Mouse (Mus musculus): ENCODE data around the gene Rhof.
A peak's percentile ranks its signal among the peaks of the same experiment; 100 is the strongest.

Gene Rhof

DNA sequence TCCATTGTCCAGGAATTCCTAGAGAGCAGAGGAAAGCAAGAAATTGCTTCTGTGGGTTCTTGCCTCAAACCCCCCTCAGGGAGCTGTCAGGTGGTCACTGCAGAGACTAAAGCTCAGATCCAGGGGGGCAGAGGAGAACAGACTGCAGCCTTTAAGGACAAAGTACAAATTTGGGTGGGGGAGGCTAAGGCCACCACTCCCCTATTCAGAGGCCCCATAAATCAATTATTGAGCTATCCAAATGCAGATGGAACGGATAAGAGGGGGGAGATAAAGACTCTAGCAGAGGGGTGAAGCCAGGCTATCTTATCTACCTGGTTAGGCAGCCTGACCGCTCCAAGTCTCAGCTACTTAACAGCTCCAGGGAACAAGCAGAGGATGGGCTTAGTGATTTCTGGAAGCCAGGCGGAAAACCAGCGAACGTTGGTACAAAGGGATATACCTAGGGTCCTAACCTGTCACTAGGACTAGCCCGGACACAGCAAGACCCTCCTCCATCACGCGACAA, 2.4 kb upstream of the Rhof start:
- no peak for DNase-seq

- peak; percentile 78 to 79 for DNase-seq
Observed at GRCm38 (mm10) chr5:123134186-123134874, 1.8 kb upstream of the Rhof start.

- no peak for DNase-seq
Observed at GRCm38 (mm10) chr5:123133784-123134143, 1.3 kb upstream of the Rhof start.

DNA sequence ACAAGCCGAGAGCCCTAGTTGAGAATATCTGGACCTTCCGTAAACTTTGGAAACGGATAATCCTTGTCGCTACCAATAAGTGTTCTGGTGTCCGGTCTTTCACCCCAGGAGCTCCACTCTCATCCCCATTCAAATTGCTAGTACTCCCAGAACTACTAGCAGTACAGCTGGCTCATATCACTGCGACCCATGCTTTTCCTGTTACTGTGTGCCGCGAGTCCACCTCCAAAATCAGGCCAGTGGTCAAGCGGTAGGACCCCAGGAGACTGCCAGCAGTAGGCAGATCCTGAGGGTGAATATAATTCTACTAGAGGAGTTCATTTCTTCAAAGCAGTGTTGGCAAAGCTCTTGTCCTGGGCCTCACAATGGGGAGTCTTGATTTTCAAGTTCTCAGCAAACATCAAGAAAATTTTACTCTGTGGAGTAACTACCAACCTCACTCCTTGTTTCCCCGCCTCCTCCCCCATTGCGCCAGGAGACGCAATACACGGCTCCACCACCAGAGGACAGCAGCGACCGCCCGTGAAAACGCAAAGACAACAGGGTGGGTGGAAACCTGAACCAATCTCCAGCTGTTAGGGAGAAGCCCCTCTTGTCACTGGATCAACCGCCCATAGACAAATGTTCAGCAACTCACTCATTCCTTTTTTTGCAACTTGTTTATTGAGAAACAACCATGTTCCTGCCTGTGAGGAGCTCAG, 741 bp upstream of the Rhof start:
- DNase-seq, result peak; percentile 81 to 88

- DNase-seq, result no peak
Observed at GRCm38 (mm10) chr5:123130814-123131148, 1.7 kb downstream of the Rhof start.

DNA sequence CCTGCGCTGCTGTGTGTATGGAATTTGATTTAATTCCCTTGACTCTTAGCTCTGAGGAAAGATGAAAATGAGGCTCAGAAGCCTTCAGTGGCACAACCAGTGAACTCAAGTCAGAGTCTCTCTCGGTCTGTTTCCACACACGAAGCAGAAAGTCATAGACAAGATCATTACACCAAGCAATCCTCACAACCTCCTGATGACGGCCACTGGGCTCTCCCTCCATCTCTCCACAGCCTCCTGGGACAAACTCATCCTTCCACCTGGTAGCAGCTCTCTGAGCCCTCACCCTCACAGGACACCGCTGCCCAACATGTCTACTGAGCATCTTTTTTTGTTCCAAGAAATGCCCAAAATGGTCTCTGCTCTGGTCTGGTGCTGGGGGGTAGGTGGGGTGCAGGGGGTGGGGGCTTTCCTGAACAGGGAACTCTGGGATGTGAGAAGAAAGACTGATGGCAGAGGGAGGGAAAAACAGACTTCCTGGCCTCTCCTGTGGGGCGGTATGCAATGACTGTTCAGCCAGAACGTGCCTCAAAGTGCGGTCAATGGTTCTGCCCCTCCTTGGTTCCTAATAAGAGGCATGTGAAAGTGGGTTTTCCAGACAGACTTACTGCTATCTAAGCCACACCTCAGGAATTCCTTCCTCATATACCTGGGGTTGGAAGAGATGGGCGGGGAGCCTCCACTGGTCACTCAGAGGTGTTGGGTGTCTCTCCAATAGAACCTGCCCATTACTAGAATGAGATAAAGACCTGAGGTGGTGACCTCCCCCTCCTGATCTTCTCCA, 2.3 kb downstream of the Rhof start:
- no peak for DNase-seq

DNA sequence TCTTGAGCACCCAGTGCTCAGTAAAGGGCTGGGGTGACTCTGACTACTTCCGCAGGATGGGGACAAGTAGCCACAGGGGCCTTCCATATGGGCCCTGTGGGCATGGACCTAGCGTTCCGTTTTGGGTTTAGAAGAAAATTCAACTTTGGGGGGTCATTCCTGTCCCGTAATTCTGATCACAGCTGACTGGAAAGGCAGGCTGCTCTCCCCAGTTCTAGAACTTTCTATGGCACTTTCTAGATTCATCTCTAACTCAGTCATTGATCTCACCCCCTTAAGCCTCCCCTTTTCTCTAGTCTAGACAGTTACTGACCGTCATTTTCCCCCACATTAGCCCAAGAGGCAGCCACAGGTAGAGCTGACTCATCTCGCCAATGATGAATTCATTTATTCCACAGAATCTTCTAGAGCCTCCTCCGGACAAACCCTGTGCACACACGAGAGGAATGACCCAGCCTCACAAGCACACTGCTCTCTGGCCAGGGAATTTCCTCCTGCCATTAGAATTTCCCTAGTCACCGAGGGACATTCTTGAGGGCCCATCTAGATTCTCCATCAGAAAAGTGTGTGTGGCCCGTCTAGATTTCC, 3.2 kb downstream of the Rhof start:
- DNase-seq, result no peak

- DNase-seq, result no peak
Observed at GRCm38 (mm10) chr5:123128426-123129169, 3.9 kb downstream of the Rhof start.

- DNase-seq, result no peak
Observed at GRCm38 (mm10) chr5:123127031-123127430, 5.5 kb downstream of the Rhof start.

DNA sequence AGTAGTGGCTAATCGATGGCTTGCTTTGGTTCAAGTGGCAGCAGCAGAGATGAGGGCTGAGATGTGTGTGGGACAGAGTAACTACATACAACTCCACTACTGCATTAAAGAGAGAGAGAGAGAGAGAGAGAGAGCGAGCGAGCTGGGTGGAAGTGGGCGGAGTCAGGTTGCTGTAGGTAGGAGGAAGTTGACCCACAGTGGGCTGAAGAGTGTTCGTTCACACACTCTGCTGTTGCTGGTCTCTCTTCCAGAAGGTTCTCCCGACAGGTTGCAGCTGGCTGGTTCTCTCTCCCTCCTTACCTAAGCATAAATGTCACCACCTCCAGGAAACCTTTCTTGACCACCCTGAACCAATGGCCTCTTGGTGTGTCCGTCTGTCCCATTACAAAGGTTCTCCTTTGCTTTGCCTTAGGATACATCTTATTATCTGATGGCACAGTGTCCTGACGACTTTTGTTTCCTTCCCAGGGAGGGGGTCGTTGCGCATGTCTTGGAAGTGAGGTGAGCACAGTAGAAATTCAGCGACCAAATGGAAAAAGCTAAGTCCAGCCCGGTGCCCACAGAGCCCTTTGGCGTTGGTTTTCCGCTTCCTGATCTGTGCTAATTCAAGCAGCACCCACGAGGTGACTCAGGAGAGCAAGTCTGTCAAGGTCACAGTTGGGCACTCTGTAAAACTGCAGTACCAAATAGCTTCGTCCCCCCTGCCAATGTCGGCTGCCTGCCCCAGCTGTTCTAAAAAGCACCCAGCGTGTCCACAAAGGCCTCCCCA, 6.7 kb downstream of the Rhof start:
- DNase-seq, result peak in 1 of 2 experiments; percentile 46

- no peak for DNase-seq
Observed at GRCm38 (mm10) chr5:123125105-123125504, 7.4 kb downstream of the Rhof start.

DNA sequence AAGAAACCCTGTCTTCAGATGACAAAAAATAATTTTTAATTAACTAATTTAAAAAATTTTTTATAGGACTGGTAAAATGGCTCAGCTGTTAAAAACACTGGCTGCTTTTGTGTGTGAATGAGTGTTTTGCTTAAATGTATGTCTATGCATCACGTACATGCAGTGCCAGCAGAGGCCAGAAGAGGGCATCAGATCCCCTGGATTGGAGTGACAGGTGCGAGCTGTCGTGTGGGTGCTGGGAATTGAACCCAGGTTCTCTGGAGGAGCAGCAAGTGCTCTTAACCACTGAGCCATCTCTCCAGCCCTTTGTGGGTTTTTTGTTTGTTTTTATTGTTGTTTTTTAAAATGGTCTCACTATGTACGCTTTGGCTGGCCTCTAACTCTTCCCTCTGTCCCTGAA, 10.3 kb downstream of the Rhof start:
- no peak for DNase-seq

DNA sequence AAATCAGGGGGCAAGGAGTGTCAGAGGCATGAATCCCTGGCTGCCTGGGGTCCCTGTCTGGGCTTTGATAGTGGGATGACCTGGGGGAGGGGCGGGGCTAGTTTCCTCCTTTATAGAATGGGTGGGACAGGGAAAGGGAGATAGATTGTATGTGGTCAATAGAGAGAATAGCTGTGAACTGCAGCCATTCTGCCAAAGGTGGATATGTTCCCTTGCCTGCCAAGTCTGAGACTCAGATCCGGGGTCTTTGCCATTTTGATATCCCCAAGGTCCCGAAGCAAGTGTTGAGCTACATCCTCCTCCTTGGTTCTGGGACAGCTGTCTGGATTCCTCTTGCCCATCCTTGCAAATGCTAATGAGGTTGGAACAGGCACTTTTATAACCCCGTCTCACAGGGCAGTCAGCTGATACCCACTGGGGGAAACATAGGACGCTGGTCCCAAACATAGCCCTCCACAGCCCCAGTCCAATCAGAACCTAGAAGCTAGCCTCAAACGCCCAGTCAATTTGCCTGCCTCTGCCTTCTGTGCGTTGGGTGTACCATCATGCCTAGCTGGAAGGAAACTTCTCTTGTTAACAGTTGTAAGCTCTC, 11.8 kb downstream of the Rhof start:
- no peak for DNase-seq

GRCm38 (mm10) chr5:123118826-123119225, 13.7 kb downstream of the Rhof start:
- DNase-seq, result no peak

GRCm38 (mm10) chr5:123117773-123118172, 14.7 kb downstream of the Rhof start:
- DNase-seq, result peak in 1 of 2 experiments; percentile 68

DNA sequence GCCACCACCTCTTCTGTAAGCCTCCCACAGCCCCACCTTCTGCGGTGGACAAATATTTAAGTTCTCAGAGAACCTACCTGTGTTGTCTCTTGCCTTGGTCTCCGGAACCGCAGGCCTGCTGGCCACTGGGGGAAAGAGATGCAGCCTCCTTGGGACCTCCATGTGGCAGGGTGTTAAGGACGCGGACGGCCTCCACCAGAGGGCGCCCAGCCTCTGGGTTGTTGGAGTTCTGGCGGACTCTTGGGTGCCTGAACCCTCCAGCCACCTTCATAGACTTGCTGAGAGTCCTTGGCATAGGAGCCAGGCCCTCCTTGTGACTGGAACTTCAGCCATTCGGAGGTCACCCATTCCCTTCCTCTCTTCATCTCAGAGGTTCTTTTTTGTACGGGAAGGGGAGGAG, 15.2 kb downstream of the Rhof start:
- peak; percentile 82 to 94 for DNase-seq

GRCm38 (mm10) chr5:123116080-123116479, 16.4 kb downstream of the Rhof start:
- DNase-seq, result no peak

GRCm38 (mm10) chr5:123114924-123115323, 17.6 kb downstream of the Rhof start:
- DNase-seq, result peak in 1 of 2 experiments; percentile 62

DNA sequence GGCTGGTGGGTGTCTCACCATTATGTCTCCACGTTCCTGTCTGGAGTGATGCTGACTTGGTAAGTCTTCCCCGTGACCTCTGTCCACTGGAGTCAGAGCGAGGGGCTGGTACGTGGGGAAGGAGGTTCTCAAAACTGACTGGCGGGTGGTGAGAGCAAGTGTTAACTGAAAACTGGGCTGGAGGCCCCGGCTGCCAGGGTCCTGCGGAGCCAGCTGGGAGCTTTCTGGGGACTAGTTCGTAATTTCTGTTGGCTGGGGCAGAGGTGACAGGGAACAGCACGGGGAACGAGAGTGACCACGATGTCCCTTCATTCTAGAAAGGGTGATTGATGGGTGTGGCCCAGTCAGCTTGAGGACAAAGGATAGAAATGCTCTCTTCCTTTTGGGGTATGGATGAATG, 18.4 kb downstream of the Rhof start:
- no peak for DNase-seq

- peak; percentile 46 to 74 for DNase-seq
Observed at GRCm38 (mm10) chr5:123110296-123110721, 22.2 kb downstream of the Rhof start.
